Mouse (Mus musculus): ENCODE measurements around the gene Rimbp2. TPM values are rescaled to one million over a fixed set of nuclear protein-coding genes. Genes with fewer than 3 reads are reported as not detected.
"Not testable (repeated sequence)": the region's sequence is repeated elsewhere in the genome, so short reads cannot be mapped to it uniquely, and the experiment has no call there.

Gene Rimbp2
- polyA plus RNA-seq, 2 experiments from 2014 or later: not detected

DNA sequence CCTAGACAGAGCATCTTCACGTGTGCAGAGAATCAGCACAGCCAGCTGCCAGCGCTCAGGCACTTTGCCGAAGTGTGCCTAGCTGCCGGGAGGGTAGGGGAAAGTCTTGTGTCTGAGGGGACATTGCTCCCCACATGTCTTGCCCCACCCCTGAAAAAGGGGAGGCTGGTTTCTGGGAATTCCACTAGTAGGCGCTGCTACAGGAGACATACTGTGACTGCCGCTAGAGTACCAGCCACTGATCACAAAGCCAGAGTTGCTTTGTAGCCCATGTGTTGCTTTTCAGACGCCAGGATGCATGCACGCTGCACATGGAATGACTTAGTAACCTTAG, 213.5 kb downstream of the Rimbp2 start:
- ATAC-seq: no peak

DNA sequence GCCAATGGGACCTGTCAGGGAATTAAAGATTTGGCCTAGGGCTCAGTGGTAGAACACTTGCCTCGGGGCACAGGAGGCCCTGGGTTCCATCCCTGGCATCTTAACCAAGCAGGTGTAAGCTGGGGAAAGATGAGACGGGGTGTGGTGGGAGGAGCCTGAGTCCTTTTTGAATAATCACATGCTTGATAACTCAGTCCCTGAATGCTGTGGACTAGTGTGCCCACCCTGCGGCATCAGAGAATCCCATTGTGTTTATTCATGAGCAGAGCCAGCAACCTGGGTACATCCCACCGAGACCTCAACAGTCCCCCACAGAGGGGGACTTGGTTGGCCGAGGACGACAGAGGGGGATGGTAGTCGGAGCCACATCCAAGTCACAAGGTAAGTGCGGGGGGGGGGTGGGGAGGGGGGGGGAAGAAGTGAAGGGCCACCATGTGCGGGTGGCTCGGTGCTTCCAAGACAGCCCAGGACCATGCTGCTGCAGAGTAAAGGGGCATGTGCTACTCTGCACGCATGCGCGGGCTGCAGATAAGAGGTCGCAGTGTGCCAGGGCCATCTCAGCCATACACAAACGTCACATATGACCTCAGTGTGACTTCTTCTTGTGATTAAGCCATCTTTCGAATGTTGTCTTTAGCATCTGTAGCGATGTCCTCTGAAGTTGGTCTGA, 214.0 kb downstream of the Rimbp2 start:
- no peak for ATAC-seq

- no peak for ATAC-seq
These were observed 217.4 kb downstream of the Rimbp2 start for GRCm38 (mm10) chr5:128735921-128736320.

- no peak for ATAC-seq
These were observed 219.3 kb downstream of the Rimbp2 start for GRCm38 (mm10) chr5:128733955-128734354.

DNA sequence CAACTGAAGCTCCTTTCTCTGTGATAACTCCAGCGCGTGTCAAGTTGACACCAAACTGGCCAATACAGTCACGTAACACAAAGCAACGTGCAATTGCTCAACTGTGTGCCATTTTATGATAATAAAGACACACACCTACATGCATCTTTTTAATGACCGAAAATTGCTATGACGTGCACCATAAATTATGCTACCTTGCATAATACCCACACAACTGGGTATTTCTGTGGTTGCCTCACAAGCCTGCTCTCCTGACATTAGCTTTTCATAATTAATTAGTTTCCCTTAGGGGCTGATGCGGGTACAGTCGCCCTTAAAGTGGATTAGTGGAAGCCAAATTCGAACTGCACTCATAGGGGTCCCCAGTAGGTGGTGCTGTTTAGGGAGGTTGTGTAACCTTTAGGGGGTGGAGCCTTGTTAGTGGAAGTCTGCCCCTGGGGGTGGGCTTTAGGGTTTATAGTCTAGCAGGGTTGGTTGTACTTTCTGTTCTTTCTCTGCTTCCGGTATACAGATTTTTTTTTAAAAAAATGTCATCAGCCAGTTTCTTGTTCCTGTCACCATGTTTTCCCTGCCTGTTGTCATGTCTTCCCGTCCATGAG, 220.8 kb downstream of the Rimbp2 start:
- no peak for ATAC-seq

- no peak for ATAC-seq
These were observed 222.7 kb downstream of the Rimbp2 start for GRCm38 (mm10) chr5:128730634-128731033.

GRCm38 (mm10) chr5:128729341-128729740, 223.9 kb downstream of the Rimbp2 start:
- no peak for ATAC-seq

GRCm38 (mm10) chr5:128720461-128720860, 232.8 kb downstream of the Rimbp2 start:
- not testable (repeated sequence) for ATAC-seq

DNA sequence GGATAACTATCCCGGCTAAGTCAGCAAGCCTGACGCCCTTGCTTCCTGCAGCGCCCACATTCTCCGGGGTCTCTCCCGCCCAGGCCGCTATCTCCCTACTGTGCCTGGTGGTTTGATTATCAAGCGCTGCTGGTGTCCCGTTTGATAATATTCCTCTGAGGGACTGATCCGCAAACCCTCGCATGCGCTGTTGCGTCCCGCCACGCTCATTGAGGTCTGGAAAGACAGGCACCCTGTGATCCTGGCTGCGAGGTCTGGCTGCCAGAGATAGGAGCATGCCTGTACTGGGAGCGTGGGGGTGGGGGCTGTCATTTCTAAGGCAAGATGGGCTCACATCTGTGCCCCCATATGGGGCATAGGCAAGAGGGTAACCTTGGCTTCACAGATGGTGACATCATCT, 238.1 kb downstream of the Rimbp2 start:
- ATAC-seq: no peak

DNA sequence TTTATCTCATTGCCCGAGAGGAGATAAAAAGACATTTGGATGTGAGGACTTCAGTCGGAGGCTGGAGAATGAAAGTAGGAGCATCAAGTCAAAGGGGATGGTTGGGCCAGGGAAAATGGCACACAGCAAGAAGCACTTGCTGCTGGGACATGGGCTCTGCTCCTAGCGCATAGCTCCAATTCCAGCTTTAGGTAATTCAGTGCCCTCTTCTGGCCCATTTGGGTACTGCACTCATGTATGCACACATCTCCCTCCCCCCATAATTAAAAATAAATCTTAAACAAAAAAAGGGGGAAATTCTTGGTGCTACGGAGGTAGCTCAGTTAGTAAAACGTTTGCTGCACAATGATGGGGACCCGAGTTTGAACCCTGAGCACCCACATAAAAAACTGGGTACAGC, 241.4 kb downstream of the Rimbp2 start:
- no peak for ATAC-seq

GRCm38 (mm10) chr5:128710596-128710995, 242.7 kb downstream of the Rimbp2 start:
- no peak for ATAC-seq

GRCm38 (mm10) chr5:128708929-128709328, 244.4 kb downstream of the Rimbp2 start:
- no peak for ATAC-seq

Other genes starting within 250 kb of the Rimbp2 start
- 1 to 10 TPM in 1 of 2 experiments, under 1 TPM in 1; 0.88 to 3.0 TPM for gene Stx2, start 55.1 kb upstream of the Rimbp2 start, polyA plus RNA-seq (2017; shearing (Covaris generic))
- gene Ran, start 66.6 kb upstream of the Rimbp2 start, polyA plus RNA-seq (2017; shearing (Covaris generic)): 100 to 1,000 TPM; 320 to 324 TPM
- gene Adgrd1, start 143.3 kb upstream of the Rimbp2 start, polyA plus RNA-seq (2017; shearing (Covaris generic)): under 1 TPM; 0.62 to 0.88 TPM